Mouse (Mus musculus): ENCODE results near the gene Psmb4. TPM values are rescaled to one million over a fixed set of nuclear protein-coding genes. Genes with fewer than 3 reads are reported as not detected.

Gene Psmb4
- total RNA-seq (2012; rRNA removed) (554 and 695 TPM in 2 replicates), total RNA-seq (2014; rRNA removed) (798 and 801 TPM in 2 replicates), polyA plus RNA-seq (2012; ENCODE audit: insufficient read length, low read depth) (435 and 481 TPM in 2 replicates)

DNA sequence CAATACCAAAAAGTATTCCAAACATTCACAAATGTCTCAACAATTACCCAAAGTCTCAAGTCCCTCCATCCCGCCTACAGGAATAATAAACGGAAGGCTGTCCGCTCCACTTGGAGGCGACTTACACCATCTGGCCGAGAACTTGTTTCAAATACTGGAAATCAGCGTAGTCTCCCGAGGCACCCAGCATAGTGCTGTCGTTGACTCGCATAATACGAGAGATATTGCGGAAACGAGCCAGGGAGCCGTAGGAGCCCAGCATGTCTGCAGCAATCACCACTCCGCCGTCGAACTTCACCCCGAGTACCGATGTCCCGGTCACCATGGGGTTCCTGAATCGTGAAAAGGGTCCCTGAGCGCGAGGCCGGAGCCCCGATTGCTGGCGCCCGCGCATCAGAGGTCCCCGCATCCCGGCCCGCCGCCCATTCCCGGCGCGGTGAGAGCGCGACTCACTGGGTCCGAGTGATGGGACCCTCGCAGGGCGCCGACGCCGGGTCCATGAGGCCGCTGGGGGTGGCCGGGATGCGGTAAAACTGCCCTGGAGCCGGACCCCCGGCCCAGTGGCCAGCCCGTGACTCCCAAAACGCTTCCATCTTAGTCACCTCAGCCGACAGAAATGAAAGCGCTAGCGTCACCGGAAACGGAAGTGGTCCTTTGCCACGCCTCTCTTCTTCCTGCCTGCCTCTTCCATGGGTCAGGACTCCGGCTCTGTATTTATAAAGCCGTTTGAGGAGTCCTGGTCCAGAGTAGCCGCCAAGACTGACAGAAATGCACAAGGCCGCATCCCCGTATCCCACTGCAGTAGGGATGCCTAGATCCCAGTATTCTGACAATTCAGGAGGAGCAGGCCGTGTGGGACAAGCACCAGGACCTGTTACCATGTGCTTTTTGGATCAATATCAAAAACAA, at the start of gene Psmb4:
Gene Psmb4, minus strand, starts transcription at position 646 of the 909 bp plus-strand sequence.
- Histone ChIP-seq H3K4me1 (ENCODE audit: control insufficient read depth in 1 of 2, insufficient read depth in 2 of 2) (peaks cover 2 to 22% of the 10 kb centered on the region in 2 experiments; a peak in 3 of 4 replicates), H3K27ac (ENCODE audit: insufficient read depth, low read depth) (peak within 1 kb of the TSS; percentile 47), H3K9ac (ENCODE audit: insufficient read depth, low read depth) (peak within 1 kb of the TSS; percentile 92), H3K4me2 (ENCODE audit: insufficient read depth, low read depth, poor library complexity, severe bottlenecking) (peak within 1 kb of the TSS; percentile 83), H3K4me3 (replicated peaks in 1 of 3; ENCODE audit: low read depth in 2 of 3, low read length in 2 of 3, poor library complexity in 1 of 3) (peak within 1 kb of the TSS; percentile 92 to 99 (median 95)), H3K27me3 (replicated peaks) (no peaks in the 10 kb centered on the region), H3K36me3 (replicated peaks in 1 of 2; ENCODE audit: control insufficient read depth in 1 of 2, insufficient read depth in 1 of 2, low read length in 1 of 2) (peaks cover 26 to 43% of the 10 kb centered on the region in 2 experiments), H3K79me2 (replicated peaks; ENCODE audit: control insufficient read depth, extremely low read depth, insufficient read depth, poor library complexity, severe bottlenecking) (peaks cover 16% of the 10 kb centered on the region), H3K9me3 (replicated peaks; ENCODE audit: low read length) (no peaks in the 10 kb centered on the region)
- dilution Hi-C loops (cut with MboI; ENCODE audit: extremely low pct_ligation_motif_present, extremely low pct_unique_long_range_greater_than_20kb, low sequenced_read_pairs) (no loop called here), in situ Hi-C loops (cut with MboI; ENCODE audit: low pct_ligation_motif_present, low pct_unique_long_range_greater_than_20kb, low sequenced_read_pairs) (no loop called here)
- DNase-seq (ENCODE audit: extremely low read depth) = peak; percentile 94
- no peak for TF ChIP-seq RAD21 (IDR thresholded peaks at IDR 0.05; ENCODE audit: low read depth, low read length)
- TF ChIP-seq MEF2A (IDR thresholded peaks at IDR 0.05; ENCODE audit: borderline replicate concordance, low read depth, low read length) = 0 out of 2 replicates have a peak, but pooled peaks have one; percentile 7
- no peak for TF ChIP-seq SMC3 (IDR thresholded peaks at IDR 0.05; ENCODE audit: low read depth, low read length)
- no peak for TF ChIP-seq JUND (conservative IDR thresholded peaks at IDR 0.05; ENCODE audit: low read depth, low read length)
- TF ChIP-seq MXI1 (IDR thresholded peaks at IDR 0.05; ENCODE audit: low read depth, low read length) = peak; percentile 68; the same call in 1 of the 2 replicates
- 0 out of 2 replicates have a peak, but pooled peaks have one; percentile 49 for TF ChIP-seq KAT2A (IDR thresholded peaks at IDR 0.05; ENCODE audit: insufficient replicate concordance, low read length)
- no peak for TF ChIP-seq RCOR1 (conservative IDR thresholded peaks at IDR 0.05; ENCODE audit: low read depth, low read length)
- no peak for TF ChIP-seq CTCF (conservative IDR thresholded peaks at IDR 0.05 in 1 of 2, IDR thresholded peaks at IDR 0.05 in 1 of 2; ENCODE audit: low read depth in 2 of 2, low read length in 2 of 2)
- TF ChIP-seq UBTF (IDR thresholded peaks at IDR 0.05; ENCODE audit: low read depth, low read length) = no peak
- no peak for TF ChIP-seq USF2 (conservative IDR thresholded peaks at IDR 0.05; ENCODE audit: low read depth, low read length)
- TF ChIP-seq MAX (IDR thresholded peaks at IDR 0.05; ENCODE audit: low read length) = peak; percentile 83
- no peak for TF ChIP-seq CHD1 (IDR thresholded peaks at IDR 0.05; ENCODE audit: low read depth, low read length)
- no peak for TF ChIP-seq USF1 (IDR thresholded peaks at IDR 0.05; ENCODE audit: low read depth, low read length)
- no peak for TF ChIP-seq PAX5 (IDR thresholded peaks at IDR 0.05; ENCODE audit: low read length)
- TF ChIP-seq EP300 (IDR thresholded peaks at IDR 0.05; ENCODE audit: low read length) = no peak
- TF ChIP-seq MYC (IDR thresholded peaks at IDR 0.05; ENCODE audit: low read depth, low read length) = peak; percentile 97
- TF ChIP-seq MAFK (IDR thresholded peaks at IDR 0.05; ENCODE audit: insufficient replicate concordance, low read length) = no peak
- TF ChIP-seq MAZ (IDR thresholded peaks at IDR 0.05; ENCODE audit: low read depth, low read length) = no peak
- TF ChIP-seq CHD2 (IDR thresholded peaks at IDR 0.05; ENCODE audit: low read length) = no peak
- peak; percentile 80 for TF ChIP-seq ELF1 (IDR thresholded peaks at IDR 0.05; ENCODE audit: low read depth, low read length)
- TF ChIP-seq POLR2A (IDR thresholded peaks at IDR 0.05; ENCODE audit: low read depth, low read length) = peak; percentile 97
- TF ChIP-seq BHLHE40 (IDR thresholded peaks at IDR 0.05; ENCODE audit: low read depth, low read length) = no peak
- no peak for TF ChIP-seq ZNF384 (IDR thresholded peaks at IDR 0.05; ENCODE audit: low read depth, low read length)
- TF ChIP-seq JUN (IDR thresholded peaks at IDR 0.05; ENCODE audit: insufficient read depth, low read depth, low read length) = no peak
- no peak for TF ChIP-seq E2F4 (IDR thresholded peaks at IDR 0.05; ENCODE audit: insufficient replicate concordance, low read depth, low read length)
- TF ChIP-seq IRF4 (IDR thresholded peaks at IDR 0.05; ENCODE audit: low read depth, low read length) = peak; percentile 71; the same call in 1 of the 2 replicates
- peak; percentile 96 for TF ChIP-seq TBP (conservative IDR thresholded peaks at IDR 0.05; ENCODE audit: low read depth, low read length)
- TF ChIP-seq ETS1 (conservative IDR thresholded peaks at IDR 0.05; ENCODE audit: low read depth, low read length) = 0 out of 2 replicates have a peak, but pooled peaks have one; percentile 17
- TF ChIP-seq HCFC1 (IDR thresholded peaks at IDR 0.05; ENCODE audit: low read depth, low read length) = peak; percentile 81
- TF ChIP-seq NRF1 (IDR thresholded peaks at IDR 0.05; ENCODE audit: low read depth, low read length) = peak; percentile 18; the same call in 1 of the 2 replicates
- no peak for TF ChIP-seq ZKSCAN1 (IDR thresholded peaks at IDR 0.05; ENCODE audit: borderline replicate concordance, low read depth, low read length)
- peak; percentile 96 for TF ChIP-seq NELFE (IDR thresholded peaks at IDR 0.05; ENCODE audit: low read depth, low read length)
- no peak for TF ChIP-seq ZC3H11A (IDR thresholded peaks at IDR 0.05; ENCODE audit: low read depth, low read length)
- peak; percentile 96 for TF ChIP-seq TCF12 (IDR thresholded peaks at IDR 0.05; ENCODE audit: low read depth, low read length)
- TF ChIP-seq SIN3A (IDR thresholded peaks at IDR 0.05; ENCODE audit: low read length) = peak; percentile 84
- TF ChIP-seq POLR2AphosphoS2 (IDR thresholded peaks at IDR 0.05; ENCODE audit: low read depth, low read length) = peak; percentile 88; the same call in 1 of the 2 replicates
- TF ChIP-seq ZMIZ1 (IDR thresholded peaks at IDR 0.05; ENCODE audit: low read depth, low read length) = peak; percentile 79; the same call in 1 of the 2 replicates

Measured in CH12.LX (cell line).